Mouse (Mus musculus) forebrain, embryonic 16.5 days (tissue): ENCODE data around the gene Zc2hc1c. TPM values are rescaled to one million over a fixed set of nuclear protein-coding genes. Genes with fewer than 3 reads are reported as not detected.

Experiments used
- ATAC-seq: fragments of 200-750 bp; cut with Nextera tagmentation; 2 replicates; pipeline ENCODE4 v1.8.0; 2017; ENCODE audit warnings: mild to moderate bottlenecking, moderate library complexity
- H3K27ac ChIP-seq: fragments of 300-500 bp; sonication (generic); 2 replicates; pipeline ENCODE4 v1.5.1; 2014; ENCODE audit warnings: low read length, control low read depth
- H3K27me3 ChIP-seq: fragments of 300-500 bp; sonication (generic); replicated peaks from 2 replicates; pipeline ENCODE4 v1.6.1; 2014; ENCODE audit warnings: low read length; ENCODE audit not compliant: control insufficient read depth, insufficient read depth
- H3K36me3 ChIP-seq: fragments of 300-500 bp; sonication (generic); 2 replicates; pipeline ENCODE4 v1.6.1; 2014; ENCODE audit not compliant: control insufficient read depth, insufficient read depth
- H3K4me1 ChIP-seq: fragments of 300-500 bp; sonication (generic); replicated peaks from 2 replicates; pipeline ENCODE4 v1.6.1; 2014; ENCODE audit warnings: low read length; ENCODE audit not compliant: control insufficient read depth, insufficient read depth
- H3K4me2 ChIP-seq: fragments of 300-500 bp; sonication (generic); 2 replicates; pipeline ENCODE4 v1.6.1; 2014; ENCODE audit warnings: mild to moderate bottlenecking, low read length, control low read depth
- H3K4me3 ChIP-seq: fragments of 300-500 bp; sonication (generic); replicated peaks from 2 replicates; pipeline ENCODE4 v1.5.1; 2014; ENCODE audit warnings: mild to moderate bottlenecking, low read length, control low read depth
- H3K9ac ChIP-seq: fragments of 300-500 bp; sonication (generic); replicated peaks from 2 replicates; pipeline ENCODE4 v1.6.1; 2014; ENCODE audit warnings: low read depth, low read length, control low read depth
- H3K9me3 ChIP-seq: fragments of 300-500 bp; sonication (generic); 2 replicates; pipeline ENCODE4 v1.6.1; 2016; ENCODE audit warnings: low read length; ENCODE audit not compliant: control insufficient read depth
- WGBS: fragments of 180-500 bp; shearing (Covaris S2); extraction: QIAGEN DNeasy Blood & Tissue Kit; methylation state at CpG from one replicate; pipeline ENCODE4 v1.1.7; 2014; 5-methylcytosine and 5-hydroxymethylcytosine counted together
- microRNA-seq: library from miRNA; unstranded; fragments of <30 nt; microRNA quantifications from one replicate; pipeline ENCODE4, GENCODE M21; 2017
- polyA plus RNA-seq: library from polyadenylated mRNA; unstranded; fragments of >200 nt; fragmentation: Nextera tagmentation; extraction: Ambion mirVana; gene quantifications from 2 replicates; pipeline ENCODE4 v1.2.1, GENCODE M21; 2015

Zc2hc1c gene
- polyA plus RNA-seq, 1 experiment from 2014 or later, result 0.98 TPM

- Histone ChIP-seq H3K27me3 (no peaks in the 10 kb centered on the region), H3K4me2 (no peak overlapping the region), H3K4me3 (no peak overlapping the region), H3K9ac (no peak overlapping the region), H3K36me3 (peaks cover 2% of the 10 kb centered on the region; the same call in 1 of the 2 replicates), H3K4me1 (0 out of 2 replicates have a peak, but pooled peaks cover 3% of the 10 kb centered on the region), H3K9me3 (no peaks in the 10 kb centered on the region), H3K27ac (no peak overlapping the region)
- WGBS, result 72% methylated on average over 7 of the region's 7 CpGs
- ATAC-seq, result no peak
Observed at GRCm38 (mm10) chr12:85344252-85344651, 55.9 kb downstream of the Zc2hc1c start.

GRCm38 (mm10) chr12:85345559-85345958 lies 57.2 kb downstream of the Zc2hc1c start:
- Histone ChIP-seq H3K4me2 (no peak overlapping the region), H3K27ac (no peak overlapping the region), H3K27me3 (no peaks in the 10 kb centered on the region), H3K9me3 (no peaks in the 10 kb centered on the region), H3K9ac (no peak overlapping the region), H3K36me3 (peaks cover 2% of the 10 kb centered on the region; the same call in 1 of the 2 replicates), H3K4me1 (0 out of 2 replicates have a peak, but pooled peaks cover 1% of the 10 kb centered on the region), H3K4me3 (no peak overlapping the region)
- no peak for ATAC-seq
- WGBS, result 97% methylated on average over 6 of the region's 6 CpGs

GRCm38 (mm10) chr12:85346374-85346773 lies 58.0 kb downstream of the Zc2hc1c start:
- H3K9ac ChIP-seq, result no peak overlapping the region
- H3K4me1 ChIP-seq, result peaks cover 3% of the 10 kb centered on the region; the same call in 1 of the 2 replicates
- ATAC-seq, result peak; percentile 47; the same call in 1 of the 2 replicates
- WGBS, result 56% methylated on average over 3 of the region's 3 CpGs
- H3K4me3 ChIP-seq, result no peak overlapping the region
- H3K4me2 ChIP-seq, result no peak overlapping the region
- H3K9me3 ChIP-seq, result no peaks in the 10 kb centered on the region
- H3K36me3 ChIP-seq, result peaks cover 2% of the 10 kb centered on the region; the same call in 1 of the 2 replicates
- H3K27ac ChIP-seq, result no peak overlapping the region
- H3K27me3 ChIP-seq, result no peaks in the 10 kb centered on the region

- H3K9me3 ChIP-seq, result no peaks in the 10 kb centered on the region
- no peak overlapping the region for H3K4me3 ChIP-seq
- H3K4me1 ChIP-seq, result peaks cover 3% of the 10 kb centered on the region; the same call in 1 of the 2 replicates
- ATAC-seq, result no peak
- H3K4me2 ChIP-seq, result no peak overlapping the region
- H3K27ac ChIP-seq, result no peak overlapping the region
- no peak overlapping the region for H3K9ac ChIP-seq
- WGBS, result 83% methylated on average over 3 of the region's 3 CpGs
- peaks cover under 1% of the 10 kb centered on the region; the same call in 1 of the 2 replicates for H3K36me3 ChIP-seq
- H3K27me3 ChIP-seq, result no peaks in the 10 kb centered on the region
Observed at GRCm38 (mm10) chr12:85347196-85347595, 58.8 kb downstream of the Zc2hc1c start.

GRCm38 (mm10) chr12:85348338-85348737 lies 59.9 kb downstream of the Zc2hc1c start:
- H3K4me2 ChIP-seq, result no peak overlapping the region
- H3K36me3 ChIP-seq, result peaks cover 1% of the 10 kb centered on the region; the same call in 1 of the 2 replicates
- no peaks in the 10 kb centered on the region for H3K27me3 ChIP-seq
- 92% methylated on average over 6 of the region's 6 CpGs for WGBS
- H3K9me3 ChIP-seq, result no peaks in the 10 kb centered on the region
- ATAC-seq, result no peak
- no peak overlapping the region for H3K4me3 ChIP-seq
- no peak overlapping the region for H3K9ac ChIP-seq
- H3K4me1 ChIP-seq, result peaks cover 3% of the 10 kb centered on the region; the same call in 1 of the 2 replicates
- no peak overlapping the region for H3K27ac ChIP-seq

Small RNAs within 50 kb of the gene (microRNA-seq; reads per million reads assigned to microRNA genes)
- 0.83 reads per million for gene Mir6938

Other genes with a start within 250 kb of the Zc2hc1c start
- 1.6 and 2.1 TPM in 2 replicates for gene Prox2, start 177.8 kb upstream of the Zc2hc1c start, polyA plus RNA-seq
- gene Dlst, start 177.8 kb upstream of the Zc2hc1c start, polyA plus RNA-seq, result 102 and 106 TPM in 2 replicates
- gene Rps6kl1, start 137.3 kb upstream of the Zc2hc1c start, polyA plus RNA-seq, result 23.7 and 30.8 TPM in 2 replicates
- 5.5 and 7.2 TPM in 2 replicates for gene Pgf, start 110.8 kb upstream of the Zc2hc1c start, polyA plus RNA-seq
- gene Eif2b2, start 69.1 kb upstream of the Zc2hc1c start, polyA plus RNA-seq, result 76.9 and 86.3 TPM in 2 replicates
- 10.7 and 11.7 TPM in 2 replicates for gene Mlh3, start 18.0 kb upstream of the Zc2hc1c start, polyA plus RNA-seq
- 46.9 and 52.8 TPM in 2 replicates for gene Acyp1, start 153 bp upstream of the Zc2hc1c start, polyA plus RNA-seq
- 13.2 and 13.9 TPM in 2 replicates for gene Nek9, start 50.8 kb downstream of the Zc2hc1c start, polyA plus RNA-seq
- gene Tmed10, start 86.3 kb downstream of the Zc2hc1c start, polyA plus RNA-seq, result 150 and 175 TPM in 2 replicates
- 1.9 and 2.4 TPM in 2 replicates for gene Fos, start 185.3 kb downstream of the Zc2hc1c start, polyA plus RNA-seq